Mouse (Mus musculus): ENCODE measurements around the gene Hnrnpl.

DNA sequence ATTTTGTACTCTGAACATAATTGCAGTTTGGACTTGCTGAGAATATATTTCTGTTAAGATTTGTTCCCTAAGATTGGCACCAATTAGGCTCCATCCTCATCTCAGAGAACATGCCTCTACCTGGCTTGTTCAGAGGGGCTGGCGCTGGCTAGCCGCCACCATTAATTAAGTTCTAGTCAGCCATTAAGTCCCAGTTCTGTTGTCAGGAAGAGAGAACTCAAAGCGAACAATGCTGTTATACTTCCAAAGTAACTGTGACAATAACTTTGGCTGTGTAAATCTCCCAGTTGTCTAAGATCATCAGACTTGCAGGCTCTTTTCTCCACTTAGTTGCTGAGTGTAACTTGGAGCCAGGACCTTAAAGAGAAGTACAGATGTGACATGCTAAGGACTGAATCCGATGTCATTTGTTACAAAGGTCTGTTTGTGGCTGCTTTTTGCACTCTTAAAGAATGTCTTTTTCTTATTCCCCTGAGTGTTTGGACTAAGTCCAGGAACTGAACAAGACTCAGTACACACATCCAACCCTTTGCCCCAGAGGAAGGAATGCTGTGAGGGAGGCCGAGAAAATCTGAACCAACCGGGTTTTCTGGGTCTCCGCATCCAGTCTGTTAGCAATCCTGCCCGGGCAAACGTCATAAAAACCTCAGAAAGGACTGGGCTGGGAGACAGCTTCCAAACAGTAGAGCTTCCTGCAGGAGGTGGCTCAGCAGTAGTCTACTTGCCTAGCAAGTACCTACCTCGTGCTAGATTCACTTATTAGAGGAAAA, 6.3 kb upstream of the Hnrnpl start:
- TF ChIP-seq POLR2A (IDR thresholded peaks at IDR 0.05; ENCODE audit: low read depth, low read length) (no peak), CTCF (IDR thresholded peaks at IDR 0.05; ENCODE audit: extremely low read depth, insufficient read length, insufficient replicate concordance, low read depth, low read length) (peak; percentile 20; the same call in 1 of the 2 replicates)
